Mouse (Mus musculus): ENCODE measurements around the gene Tubb3.
"Not testable (repeated sequence)": the region's sequence is repeated elsewhere in the genome, so short reads cannot be mapped to it uniquely, and the experiment has no call there.

Tubb3 gene

DNA sequence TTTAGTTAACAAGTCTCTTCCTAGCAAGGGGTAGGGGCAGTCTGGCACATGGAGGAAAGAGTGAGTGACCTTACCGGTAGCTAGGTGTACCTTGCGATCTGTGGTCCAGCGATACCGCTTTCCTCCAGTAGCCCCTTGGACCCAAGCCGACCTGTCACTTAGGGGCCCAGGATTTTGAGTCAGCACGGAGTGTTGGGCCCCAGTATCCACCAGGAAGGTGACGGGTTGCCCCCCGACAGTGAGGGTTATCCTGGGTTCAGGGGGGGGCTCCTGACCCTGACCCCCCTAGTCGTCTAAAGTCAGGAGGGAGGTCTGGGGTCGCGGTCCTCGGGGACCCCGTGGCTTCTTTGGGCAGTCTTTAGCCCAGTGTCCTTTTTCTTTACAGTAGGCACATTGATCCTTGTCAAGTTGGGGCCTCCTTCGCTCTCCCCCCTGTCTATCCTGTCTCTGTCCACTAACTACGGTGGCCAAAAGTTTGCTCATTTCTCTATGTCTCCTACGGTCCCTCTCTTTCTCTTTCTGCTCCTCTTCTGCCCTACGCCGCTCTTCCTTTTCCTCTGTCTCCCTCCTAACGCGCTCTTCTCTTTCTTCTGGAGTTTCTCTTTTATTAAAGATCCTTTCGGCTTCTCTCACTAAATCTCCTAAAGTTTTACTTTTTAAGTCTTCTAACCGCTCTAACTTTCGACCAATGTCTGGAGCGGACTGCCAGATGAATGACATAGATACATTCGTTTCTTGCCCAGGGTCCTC lies 20.6 kb downstream of the Tubb3 start:
- DNase-seq (ENCODE audit: low spot score in 2 of 2): no peak

DNA sequence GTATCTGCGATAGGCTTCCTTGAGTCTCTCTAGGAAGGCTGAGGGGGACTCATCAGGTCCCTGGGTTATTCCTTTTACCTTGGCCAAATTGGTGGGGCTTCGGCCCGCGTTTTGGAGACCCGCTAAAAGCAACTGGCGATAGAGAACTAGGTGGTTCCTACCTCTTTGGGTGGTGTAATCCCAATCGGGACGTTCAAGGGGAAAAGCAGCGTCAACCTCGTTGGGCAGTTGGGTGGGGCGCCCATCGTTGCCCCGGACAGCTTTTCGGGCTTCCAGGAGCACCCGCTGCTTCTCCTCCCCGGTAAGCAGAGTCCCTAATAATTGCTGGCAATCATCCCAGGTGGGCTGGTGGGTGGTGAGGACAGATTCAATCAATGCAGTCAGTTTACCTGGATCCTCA lies 21.2 kb downstream of the Tubb3 start:
- no peak for DNase-seq (ENCODE audit: low spot score in 2 of 2)

DNA sequence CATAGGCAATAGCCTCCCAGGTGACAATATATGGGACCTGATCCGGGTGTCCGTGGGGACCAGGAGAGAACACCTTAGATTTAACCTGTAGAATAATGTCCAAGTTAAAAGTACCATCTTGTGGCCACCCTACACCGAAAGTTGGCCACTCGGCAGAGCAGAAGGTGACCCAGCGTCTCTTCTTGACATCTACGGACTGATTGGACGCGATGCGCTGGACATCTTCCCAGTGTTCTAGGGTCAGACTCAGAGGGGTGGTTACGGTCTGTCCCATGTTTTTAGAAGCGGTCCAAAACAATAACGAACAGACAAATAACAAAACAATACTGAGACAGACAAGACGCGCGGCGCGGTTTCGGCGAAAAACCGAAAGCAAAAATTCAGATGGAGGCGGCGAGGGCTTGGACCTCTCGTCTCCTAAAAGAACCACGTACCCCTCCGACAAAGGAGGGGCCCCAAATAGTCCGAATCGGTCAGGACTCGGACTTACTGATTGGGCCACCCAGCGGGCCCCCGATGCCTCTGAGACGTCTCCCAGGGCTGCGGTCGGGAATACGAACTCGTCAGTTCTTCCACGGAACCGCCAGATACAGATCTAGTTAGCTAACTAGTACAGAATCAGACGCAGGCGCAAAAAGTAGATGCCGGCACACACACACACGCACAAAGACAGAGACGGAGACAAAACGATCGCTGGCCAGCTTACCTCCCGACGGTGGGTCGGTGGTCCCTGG lies 22.2 kb downstream of the Tubb3 start:
- DNase-seq (ENCODE audit: low spot score in 2 of 2): not testable (repeated sequence)

DNA sequence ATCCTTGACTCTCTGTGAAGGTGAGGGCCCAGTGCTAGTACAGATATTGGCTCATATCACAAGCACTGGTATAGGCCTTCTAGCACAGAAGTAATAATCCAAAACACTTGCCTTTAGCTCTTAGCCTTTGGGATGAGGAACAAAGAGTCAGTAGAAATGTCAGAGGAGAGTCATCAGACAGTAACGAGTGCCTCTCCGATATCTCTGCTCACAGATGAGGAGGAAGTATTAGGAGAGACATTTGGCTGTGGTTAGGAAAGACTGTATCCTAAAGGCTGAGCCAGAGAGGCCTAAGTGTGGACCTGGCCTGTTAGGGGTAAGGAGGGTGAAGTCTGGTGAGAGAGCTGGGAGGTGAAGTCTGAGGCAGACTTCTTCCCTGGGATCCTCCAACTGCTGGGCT lies 30.6 kb downstream of the Tubb3 start:
- DNase-seq (ENCODE audit: low spot score in 2 of 2): no peak

DNA sequence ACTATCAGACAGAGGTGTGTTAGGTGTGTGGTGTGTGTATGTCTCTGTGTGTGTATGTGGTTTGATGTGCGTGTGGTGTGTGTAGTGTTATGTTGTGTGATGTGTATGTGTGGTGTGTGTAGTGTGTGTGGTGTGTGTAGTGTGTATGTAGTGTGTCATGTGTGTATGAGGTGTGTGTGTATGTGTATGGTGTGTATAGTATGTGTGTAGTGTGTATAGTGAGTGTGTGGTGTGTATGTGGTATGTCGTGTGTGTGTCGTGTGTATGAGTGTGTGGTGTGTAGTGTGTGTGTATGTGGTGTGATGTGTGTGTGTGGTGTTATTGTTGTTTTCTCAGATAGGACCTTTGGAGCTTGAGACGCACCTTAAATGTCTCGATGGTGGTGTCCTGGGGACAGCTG lies 31.1 kb downstream of the Tubb3 start:
- DNase-seq (ENCODE audit: low spot score in 2 of 2): no peak

DNA sequence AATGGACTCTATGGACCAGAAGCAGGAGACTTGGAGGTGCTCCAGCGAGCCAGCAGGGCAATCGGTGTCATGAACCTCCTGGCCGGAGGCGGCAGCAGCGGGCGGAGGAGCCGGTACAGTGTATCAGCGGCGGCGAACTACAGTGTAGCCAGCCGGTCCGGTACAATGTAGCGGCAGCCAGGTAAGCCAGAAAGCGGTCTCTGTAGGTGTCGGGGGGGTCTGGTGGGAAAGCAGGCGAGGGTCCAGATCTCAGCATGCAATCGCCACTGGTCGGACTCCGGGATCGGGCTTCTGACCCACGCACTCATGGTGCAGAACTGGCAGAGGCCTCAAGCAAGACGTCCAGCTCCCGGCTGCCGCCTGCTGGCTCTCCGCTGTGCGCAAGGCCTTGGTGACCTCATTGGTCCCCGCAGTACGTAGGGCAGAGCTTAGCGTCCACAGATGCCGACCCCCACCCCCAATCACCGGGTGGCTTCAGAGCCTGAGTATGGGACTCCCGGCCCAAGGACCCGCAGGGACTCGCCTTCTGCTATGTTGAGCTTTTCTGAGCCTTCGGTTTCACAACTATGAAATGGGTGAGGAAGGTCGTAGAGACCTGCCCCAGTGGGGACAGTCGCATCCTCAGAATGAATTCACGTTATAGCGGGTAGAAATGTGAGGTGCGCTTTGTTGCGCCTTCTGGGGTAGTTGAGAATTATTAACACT lies 31.8 kb downstream of the Tubb3 start:
- DNase-seq (ENCODE audit: low spot score in 2 of 2): peak; percentile 95 to 97

DNA sequence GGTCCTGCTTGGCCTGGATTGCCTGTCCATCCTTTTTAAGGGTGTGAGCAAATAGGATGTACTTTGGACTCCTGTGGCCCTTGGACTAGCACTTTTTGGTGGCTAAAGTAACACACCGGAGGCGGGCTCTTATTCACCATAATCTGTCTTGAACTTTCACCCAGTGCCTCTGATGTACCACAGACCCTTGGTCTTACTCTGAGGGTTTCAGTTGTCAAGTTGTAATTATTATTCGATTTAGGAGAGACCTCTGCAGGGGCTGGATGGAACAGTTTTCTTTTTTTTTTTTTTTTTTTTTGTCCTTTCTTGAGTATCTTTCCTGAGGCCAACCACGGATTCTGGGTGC lies 32.3 kb downstream of the Tubb3 start:
- DNase-seq (ENCODE audit: low spot score in 2 of 2): no peak

DNA sequence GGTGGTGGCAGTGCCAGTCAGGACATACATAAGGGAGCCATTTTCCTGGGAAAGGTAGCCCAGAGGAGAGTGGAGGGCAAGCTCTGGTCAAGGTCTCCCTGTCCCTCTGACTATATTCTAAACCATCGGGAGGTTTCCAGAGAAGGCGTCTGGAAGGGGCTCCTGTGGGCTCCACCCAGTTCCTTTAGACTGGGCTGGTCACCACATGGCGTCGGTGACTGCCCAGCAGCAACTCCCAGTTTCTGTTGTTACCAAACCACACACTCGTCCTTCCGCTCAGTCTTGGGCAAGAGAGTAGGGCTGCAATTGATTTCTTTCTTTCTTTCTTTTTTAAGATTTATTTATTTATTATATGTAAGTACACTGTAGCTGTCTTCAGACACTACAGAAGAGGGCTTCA lies 32.9 kb downstream of the Tubb3 start:
- DNase-seq (ENCODE audit: low spot score in 2 of 2): no peak

DNA sequence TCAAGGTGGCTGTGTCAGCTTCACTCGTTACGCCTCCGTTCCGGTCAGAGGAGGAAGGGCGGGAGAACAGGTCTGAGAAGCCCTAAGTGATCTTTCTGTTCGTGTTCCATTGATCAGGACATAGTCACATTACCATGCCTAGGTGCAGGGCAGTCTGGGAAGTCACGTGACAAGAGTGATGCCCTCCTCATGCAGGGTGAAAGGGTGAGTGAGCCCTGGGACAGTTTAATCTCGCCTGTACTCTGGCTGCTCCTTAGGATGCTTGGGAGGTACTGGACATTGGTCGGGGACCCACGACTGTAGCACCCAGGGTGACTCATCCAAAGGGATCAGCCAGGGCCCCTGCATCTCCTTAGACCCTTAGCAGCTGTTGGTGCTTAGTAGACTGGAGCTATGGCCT lies 34.8 kb downstream of the Tubb3 start:
- no peak for DNase-seq (ENCODE audit: low spot score in 2 of 2)

DNA sequence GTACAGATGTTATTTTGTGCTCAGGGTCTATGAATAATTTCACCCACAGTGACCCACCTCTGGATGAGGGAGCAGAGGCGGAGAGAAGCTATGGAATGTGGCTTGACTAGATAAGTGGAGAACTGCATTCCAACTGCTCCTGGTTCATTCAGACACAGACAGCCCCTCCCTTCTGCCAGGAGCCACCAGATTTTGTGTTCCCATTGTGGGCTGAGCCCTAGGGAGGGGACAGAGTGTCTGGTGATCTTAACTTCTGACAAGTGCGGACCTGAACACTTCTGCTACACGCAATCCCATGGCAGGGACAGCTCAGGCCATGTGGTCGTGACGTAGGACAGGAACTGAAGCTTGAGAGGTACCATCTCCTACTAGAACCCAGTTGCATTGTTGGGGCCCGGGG lies 35.6 kb downstream of the Tubb3 start:
- no peak for DNase-seq (ENCODE audit: low spot score in 2 of 2)

DNA sequence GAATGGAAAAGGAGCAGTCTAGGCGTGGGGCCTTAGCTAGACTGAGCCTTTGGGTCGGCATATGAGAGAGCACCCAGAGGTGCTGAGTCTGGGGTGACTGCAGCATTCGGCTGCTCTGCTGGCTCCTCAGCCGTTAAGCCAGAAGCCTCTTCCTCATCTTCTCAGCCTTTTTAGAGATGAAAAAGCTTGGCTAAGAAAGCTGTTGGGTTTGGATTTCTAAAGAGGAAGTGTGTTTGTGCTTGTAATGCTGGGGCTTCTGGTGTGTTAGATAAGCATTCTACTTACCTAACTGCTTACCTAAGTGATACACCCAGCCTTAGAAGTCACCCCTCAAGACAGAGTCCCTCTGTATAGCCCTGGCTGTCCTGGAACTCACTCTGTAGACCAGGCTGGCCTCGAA lies 39.6 kb downstream of the Tubb3 start:
- no peak for DNase-seq (ENCODE audit: low spot score in 2 of 2)

DNA sequence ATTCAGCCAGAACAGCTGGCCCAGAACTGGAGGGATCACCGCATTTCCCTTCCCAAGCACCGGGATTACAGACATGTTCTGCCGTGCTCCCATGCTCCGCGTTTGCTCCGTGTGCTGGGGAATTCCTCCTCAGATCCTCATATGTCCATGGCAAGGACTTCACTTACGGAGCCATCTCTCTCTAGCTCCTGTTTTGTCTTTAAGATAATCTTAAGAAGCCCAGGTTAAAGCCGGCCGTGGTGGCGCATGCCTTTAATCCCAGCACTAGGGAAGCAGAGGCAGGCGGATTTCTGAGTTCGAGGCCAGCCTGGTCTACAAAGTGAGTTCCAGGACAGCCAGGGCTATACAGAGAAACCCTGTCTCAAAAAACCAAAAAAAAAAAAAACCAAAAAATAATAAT lies 40.5 kb downstream of the Tubb3 start:
- not testable (repeated sequence) for DNase-seq (ENCODE audit: low spot score in 2 of 2)

DNA sequence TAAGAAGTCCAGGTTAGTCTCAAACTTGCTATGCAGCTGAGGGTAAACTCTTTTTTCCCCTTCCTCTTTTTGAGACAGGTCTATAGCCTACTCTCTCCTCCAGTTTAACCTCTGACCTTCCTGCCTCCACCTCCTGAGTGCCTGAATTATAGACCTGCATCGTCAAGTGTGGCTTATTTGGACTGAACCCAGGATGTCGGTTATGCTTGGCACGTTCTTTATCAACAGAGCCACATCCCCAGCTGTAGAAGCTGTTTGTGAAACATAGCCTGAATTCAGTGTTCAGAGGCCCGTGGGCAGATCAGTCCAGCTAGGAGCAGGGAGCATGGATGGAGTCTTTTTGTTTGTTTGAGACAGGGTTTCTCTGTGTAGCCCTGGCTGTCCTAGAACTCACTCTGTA lies 40.9 kb downstream of the Tubb3 start:
- no peak for DNase-seq (ENCODE audit: low spot score in 2 of 2)

DNA sequence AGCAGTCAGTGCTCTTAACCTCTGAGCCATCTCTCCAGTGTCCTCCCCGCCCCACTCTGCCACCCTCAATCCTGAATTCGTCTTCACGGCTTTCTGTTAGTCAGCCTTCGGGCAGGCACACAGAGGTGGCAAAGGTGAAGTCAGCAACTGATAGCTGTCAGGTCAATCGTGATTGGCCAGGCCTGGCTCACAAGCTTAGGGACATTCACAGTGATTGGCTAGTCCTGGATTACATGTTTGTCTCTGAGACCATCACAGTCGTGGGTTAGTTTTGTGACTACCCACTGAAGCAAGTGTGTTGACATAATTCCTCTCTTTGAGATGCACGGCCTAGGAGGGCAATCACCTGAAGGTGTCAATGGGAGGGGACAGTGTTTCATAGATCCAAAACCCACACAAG lies 42.1 kb downstream of the Tubb3 start:
- DNase-seq (ENCODE audit: low spot score in 2 of 2): no peak

DNA sequence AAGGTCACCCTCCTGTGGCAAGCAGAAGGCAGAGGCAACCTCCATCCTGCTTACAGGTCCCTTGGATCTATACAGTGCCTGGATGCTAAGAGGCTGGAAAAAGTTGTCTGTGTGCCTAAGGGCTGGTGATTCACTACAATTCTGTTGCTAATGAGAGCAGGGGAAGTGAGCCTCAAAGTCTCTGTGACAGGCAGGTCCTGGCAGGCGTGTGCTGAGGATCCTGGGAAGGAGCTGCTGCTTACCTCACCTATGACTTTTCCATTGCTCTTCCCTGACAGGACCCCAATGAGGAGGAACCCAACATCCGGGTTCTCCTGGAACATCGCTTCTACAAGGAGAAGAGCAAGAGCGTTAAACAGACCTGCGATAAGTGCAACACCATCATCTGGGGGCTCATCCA lies 42.7 kb downstream of the Tubb3 start:
- no peak for DNase-seq (ENCODE audit: low spot score in 2 of 2)

DNA sequence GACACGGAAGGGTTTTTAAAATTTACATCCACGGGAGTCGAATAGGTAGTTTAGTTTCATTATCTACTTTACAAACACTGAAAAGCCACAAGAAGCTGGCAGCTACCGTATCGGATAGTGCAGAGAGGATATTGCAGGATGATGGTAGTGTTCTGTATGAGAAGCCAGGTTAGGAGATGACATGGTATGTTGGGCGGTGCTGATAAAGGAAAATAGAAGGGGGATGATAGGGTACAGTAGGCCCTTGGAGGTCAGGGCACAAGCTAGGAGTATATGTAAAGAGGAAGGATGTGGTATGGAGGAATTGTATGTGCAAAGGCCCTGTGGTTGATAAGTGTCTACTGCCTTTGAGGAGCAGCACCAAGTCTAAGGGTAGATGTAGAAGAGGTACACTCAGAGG lies 43.3 kb downstream of the Tubb3 start:
- no peak for DNase-seq (ENCODE audit: low spot score in 2 of 2)

DNA sequence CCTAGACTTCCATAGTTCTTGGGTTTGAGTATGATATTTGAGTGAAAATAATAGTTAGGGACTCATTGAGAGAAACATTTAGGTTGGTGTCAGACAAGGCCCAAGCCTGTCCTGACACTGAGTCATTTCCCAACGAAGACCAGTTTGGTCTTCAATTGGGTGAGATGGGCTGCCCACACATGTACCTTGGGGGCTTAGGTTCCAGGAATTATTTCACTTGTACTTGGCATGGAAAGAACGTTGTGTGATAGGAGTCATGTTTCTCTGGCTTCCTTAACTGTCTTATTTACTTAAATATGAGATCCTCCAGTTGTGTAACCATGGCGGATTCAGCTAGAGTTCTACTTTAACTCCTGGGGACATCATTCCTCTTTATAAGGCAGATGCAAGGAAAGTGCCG lies 52.4 kb downstream of the Tubb3 start:
- no peak for DNase-seq (ENCODE audit: low spot score in 2 of 2)

DNA sequence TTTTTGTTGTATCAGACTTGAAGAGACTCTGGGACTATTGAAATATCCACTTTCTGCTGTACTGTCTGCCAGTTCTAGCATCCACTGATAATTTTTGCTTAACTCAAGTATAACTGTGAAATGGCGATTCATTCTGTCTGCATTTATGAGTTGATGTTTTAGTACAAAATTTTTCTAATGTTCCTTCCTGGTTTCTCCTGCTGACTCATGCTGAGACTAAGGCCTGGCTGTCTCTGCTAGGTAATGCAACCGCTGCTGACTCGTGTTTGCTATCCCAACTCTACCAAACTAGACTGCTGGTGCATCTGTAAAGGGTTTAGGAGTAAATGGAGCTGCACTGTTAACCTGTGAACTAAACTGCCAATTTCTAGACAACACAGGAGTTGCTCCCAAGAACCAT lies 56.3 kb downstream of the Tubb3 start:
- no peak for DNase-seq (ENCODE audit: low spot score in 2 of 2)

Measured in right cerebral cortex, adult 2 months (tissue).